8 mouse cellular contexts compared by ENCODE assay signal in the genomic region with DNA sequence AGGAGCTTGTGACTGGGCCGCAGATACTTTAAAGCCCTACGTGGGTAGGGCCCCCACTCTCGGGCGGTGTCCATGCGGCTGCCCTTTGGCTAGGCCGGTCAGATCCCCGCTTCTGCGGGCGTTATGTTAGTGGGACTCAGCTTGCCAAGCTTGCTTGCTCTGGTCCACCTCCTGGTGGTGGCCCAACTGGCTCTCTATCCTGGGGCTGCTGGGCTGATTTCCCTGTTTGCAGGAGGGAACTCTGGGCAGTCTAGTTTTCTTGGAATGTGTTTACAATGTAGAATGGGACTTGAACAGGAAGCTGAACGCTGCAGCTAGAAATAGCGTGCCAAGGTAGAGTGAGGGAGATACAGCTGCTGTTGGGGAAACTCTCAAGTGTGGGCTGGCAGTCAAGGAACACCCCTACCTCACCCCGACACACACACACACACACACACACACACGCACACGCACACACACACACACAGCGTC. TPM values are rescaled to one million over a fixed set of nuclear protein-coding genes. Genes with fewer than 3 reads are reported as not detected.
DNase-seq lines count a peak whose midpoint lies in the region; ATAC-seq and TF ChIP-seq lines count a peak whose summit lies in the region.

No protein-coding gene starts in this region.

- H3K4me3 ChIP-seq in forebrain, embryonic 16.5 days (replicated peaks; ENCODE audit: low read length): peak overlapping the region; percentile 59
- H3K4me3 ChIP-seq in layer of hippocampus, adult 2 months: peak overlapping the region; percentile 67
- H3K4me3 ChIP-seq in lung, embryonic 15.5 days: peak overlapping the region; percentile 64

- H3K36me3 ChIP-seq in forebrain, embryonic 16.5 days (ENCODE audit: control insufficient read depth, insufficient read depth): no peaks in the 10 kb centered on the region
- H3K36me3 ChIP-seq in lung, embryonic 15.5 days: no peaks in the 10 kb centered on the region

- peak overlapping the region; percentile 62 for H3K9ac ChIP-seq in forebrain, embryonic 16.5 days (replicated peaks; ENCODE audit: low read depth, low read length)
- peak overlapping the region; percentile 67 for H3K9ac ChIP-seq in lung, embryonic 15.5 days

- 2% methylated on average over 15 of the region's 15 CpGs for WGBS in forebrain, embryonic 16.5 days
- under 1% methylated on average over 15 of the region's 15 CpGs for WGBS in lung, embryonic 15.5 days

- peak; percentile 82 for DNase-seq in 3T3-L1 (ENCODE audit: low read depth, low spot score)
- peak; percentile 51 to 64 for DNase-seq in adrenal gland, postnatal 36 days
- peak; percentile 61 for DNase-seq in heart, postnatal 25 days (ENCODE audit: low spot score)
- DNase-seq in layer of hippocampus, adult 2 months (ENCODE audit: low spot score in 2 of 2): no peak
- DNase-seq in ovary, postnatal 10 days (ENCODE audit: low spot score): peak; percentile 36
- DNase-seq in spleen, postnatal 4 days (ENCODE audit: low spot score in 2 of 2): no peak

- peaks cover 17% of the 10 kb centered on the region for H3K4me1 ChIP-seq in forebrain, embryonic 16.5 days (replicated peaks; ENCODE audit: control insufficient read depth, insufficient read depth, low read length)
- H3K4me1 ChIP-seq in lung, embryonic 15.5 days: peaks cover 12% of the 10 kb centered on the region

- intact Hi-C loops in heart, postnatal 25 days (cut with DNase I): loop anchor here (2.0 to 10.0 kb wide), 4 partner anchors 35 to 1212 kb away; a partner anchor contains a TSS

- H3K27ac ChIP-seq in forebrain, embryonic 16.5 days (ENCODE audit: low read length): no peak overlapping the region
- H3K27ac ChIP-seq in layer of hippocampus, adult 2 months: peak overlapping the region; percentile 85
- peak overlapping the region; percentile 93 for H3K27ac ChIP-seq in lung, embryonic 15.5 days

- no peaks in the 10 kb centered on the region for H3K9me3 ChIP-seq in forebrain, embryonic 16.5 days (ENCODE audit: control insufficient read depth, low read length)
- H3K9me3 ChIP-seq in lung, embryonic 15.5 days: no peaks in the 10 kb centered on the region

- peak overlapping the region; percentile 93 for H3K4me2 ChIP-seq in forebrain, embryonic 16.5 days (ENCODE audit: low read length)
- peak overlapping the region; percentile 68 for H3K4me2 ChIP-seq in lung, embryonic 15.5 days

- no peaks in the 10 kb centered on the region for H3K27me3 ChIP-seq in forebrain, embryonic 16.5 days (replicated peaks; ENCODE audit: control insufficient read depth, insufficient read depth, low read length)
- no peaks in the 10 kb centered on the region for H3K27me3 ChIP-seq in lung, embryonic 15.5 days

- peak; percentile 62 for ATAC-seq in forebrain, embryonic 16.5 days
- ATAC-seq in lung, embryonic 15.5 days (ENCODE audit: borderline replicate concordance, extremely low read depth, low FRiP score, low TSS enrichment): peak; percentile 84

- TF ChIP-seq CTCF in layer of hippocampus, adult 2 months (conservative IDR thresholded peaks at IDR 0.05): peak; percentile 40

RNA-seq across cellular contexts. Expression of a gene that starts 1.1 kb away (rescaled TPM):
- total RNA-seq in adrenal gland, postnatal 36 days (2021): 10 to 100 TPM; 37.0 to 65.8 TPM
- 7.2 and 9.3 TPM in 2 replicates for polyA plus RNA-seq in forebrain, embryonic 16.5 days (2015; fragmentation: Nextera tagmentation; extraction: Ambion mirVana)
- total RNA-seq in heart, postnatal 25 days (2021): 1 to 10 TPM; 4.3 to 8.9 TPM
- 1 to 10 TPM; 3.3 to 4.7 TPM for total RNA-seq in layer of hippocampus, adult 2 months (2021)
- 29.9 and 31.4 TPM in 2 replicates for polyA plus RNA-seq in lung, embryonic 15.5 days (2015; fragmentation: Nextera tagmentation; extraction: Ambion mirVana)

Comparison
In these comparisons a context has a peak if more than half of its experiments do, and no peak if none do; other contexts are left out.
1. DNase-seq: peak in 3T3-L1 (single experiment), adrenal gland, postnatal 36 days (2 of 2), heart, postnatal 25 days (single experiment) and ovary, postnatal 10 days (single experiment); none in layer of hippocampus, adult 2 months (0 of 2) and spleen, postnatal 4 days (0 of 2).
2. Peak in every context shown above with its lines, with median percentiles within 50 percentile points of each other: H3K4me3 ChIP-seq.